Mouse (Mus musculus): Measurements from ENCODE around the gene Frmpd1.

Gene Frmpd1

DNA sequence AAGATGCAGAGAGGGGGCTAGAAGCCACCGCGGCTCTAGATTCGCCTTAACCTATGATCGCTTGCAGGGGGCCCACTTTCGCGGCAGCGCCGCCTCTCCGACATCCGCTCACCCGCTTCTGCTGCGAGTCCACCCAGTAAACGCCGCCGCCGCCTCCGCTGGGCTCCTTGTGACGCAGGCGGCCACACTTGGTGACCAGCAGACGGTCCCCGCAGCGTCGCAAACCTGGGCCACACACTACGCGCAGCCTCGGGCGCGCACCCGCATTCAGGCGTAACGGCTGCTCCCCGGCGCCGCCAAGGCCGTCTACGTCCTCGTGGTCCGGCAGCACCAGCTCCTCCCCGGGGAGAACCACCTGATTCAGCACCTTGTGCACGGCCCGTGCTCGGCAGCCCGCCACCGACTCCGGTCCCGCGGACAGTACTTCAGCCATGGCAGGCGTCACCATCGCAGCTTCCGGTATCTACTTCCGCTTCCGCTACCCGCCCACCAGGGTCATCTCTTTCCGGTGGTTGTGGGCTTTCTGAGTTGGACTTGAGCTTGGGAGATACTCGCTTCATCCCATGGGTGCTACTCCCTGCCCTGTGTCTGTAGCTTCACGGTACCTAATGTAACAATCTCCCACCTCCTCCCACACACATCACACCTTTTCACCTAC, 135.6 kb downstream of the Frmpd1 start:
- DNase-seq (ENCODE audit: low read depth, low spot score), result peak; percentile 69

- no peak for DNase-seq (ENCODE audit: low read depth, low spot score)
These were observed 146.5 kb downstream of the Frmpd1 start for GRCm38 (mm10) chr4:45331139-45331538.

GRCm38 (mm10) chr4:45332466-45332865, 147.8 kb downstream of the Frmpd1 start:
- DNase-seq (ENCODE audit: low read depth, low spot score), result no peak

All from ES-CJ7 (cell line).